Mouse (Mus musculus) monocyte, adult 5-6 weeks (primary cell): ENCODE results near the gene P3h3. TPM values are rescaled to one million over a fixed set of nuclear protein-coding genes. Genes with fewer than 3 reads are reported as not detected.
A peak's percentile ranks its signal among the peaks of the same experiment; 100 is the strongest.

ENCODE experiments used
- ATAC-seq: fragments of 153-309, 156-312 bp; replicated peaks from 2 replicates; pipeline ENCODE4 v1.8.0; 2017; ENCODE audit warnings: mild to moderate bottlenecking; ENCODE audit not compliant: low TSS enrichment, insufficient number of reproducible peaks, severe bottlenecking, poor library complexity, low FRiP score
- total RNA-seq: library from RNA; stranded (forward); fragments of 200-1000, 200-491, 200-594 nt; gene quantifications from 3 replicates; pipeline ENCODE4 v1.2.3, GENCODE M21; 2017

P3h3 gene
- total RNA-seq, 1 experiment from 2014 or later: not detected

- no peak for ATAC-seq
Observed at GRCm38 (mm10) chr6:124879390-124879789, 21.8 kb upstream of the P3h3 start.

GRCm38 (mm10) chr6:124874348-124874747 lies 16.8 kb upstream of the P3h3 start:
- ATAC-seq: no peak

GRCm38 (mm10) chr6:124866560-124866959 lies 9.0 kb upstream of the P3h3 start:
- ATAC-seq: no peak

GRCm38 (mm10) chr6:124865766-124866362 lies 8.3 kb upstream of the P3h3 start:
- no peak for ATAC-seq

GRCm38 (mm10) chr6:124863658-124864298 lies 6.2 kb upstream of the P3h3 start, which contains the start of gene Gpr162:
TSS of gene Gpr162 (minus strand) at chr6:124863983.
- ATAC-seq: no peak

GRCm38 (mm10) chr6:124863125-124863657 lies 5.6 kb upstream of the P3h3 start:
- ATAC-seq: no peak

GRCm38 (mm10) chr6:124862406-124863124 lies 5.0 kb upstream of the P3h3 start:
- no peak for ATAC-seq

GRCm38 (mm10) chr6:124861802-124862201 lies 4.2 kb upstream of the P3h3 start:
- ATAC-seq: no peak

- no peak for ATAC-seq
Observed at GRCm38 (mm10) chr6:124861266-124861665, 3.7 kb upstream of the P3h3 start.

GRCm38 (mm10) chr6:124860511-124860910 lies 3.0 kb upstream of the P3h3 start:
- ATAC-seq: no peak

- ATAC-seq: peak; percentile 75
Observed at GRCm38 (mm10) chr6:124859725-124860124, 2.2 kb upstream of the P3h3 start.

- no peak for ATAC-seq
Observed at GRCm38 (mm10) chr6:124858561-124859318, 1.2 kb upstream of the P3h3 start.

GRCm38 (mm10) chr6:124857840-124858530 lies 433 bp upstream of the P3h3 start:
- no peak for ATAC-seq

GRCm38 (mm10) chr6:124856321-124856720 lies 1.2 kb downstream of the P3h3 start:
- ATAC-seq: no peak

- no peak for ATAC-seq
Observed at GRCm38 (mm10) chr6:124854647-124855046, 2.9 kb downstream of the P3h3 start.

- ATAC-seq: no peak
Observed at GRCm38 (mm10) chr6:124850535-124850934, 7.0 kb downstream of the P3h3 start.

- ATAC-seq: peak; percentile 74
Observed at GRCm38 (mm10) chr6:124847305-124847704, 10.2 kb downstream of the P3h3 start.
